Mouse (Mus musculus) left cerebral cortex, postnatal 10 days (tissue): ENCODE measurements at regions not wholly inside any gene's neighbourhood (a gene's known extent, or its start where the extent isn't known, plus 50 kb on each side); places are given as distances from the start of the nearest gene placed in this dataset.
"Not testable (repeated sequence)": the region's sequence is repeated elsewhere in the genome, so short reads cannot be mapped to it uniquely, and the experiment has no call there.

Source experiments
- DNase-seq, 2 experiments: peaks; one replicate each; pipeline ENCODE4 v3.0.0; 2021 to 2022; ENCODE audit warnings: low spot score in 2 of 2, mixed read lengths in 1 of 2; ENCODE audit errors: extremely low spot score in 1 of 2
- intact Hi-C: fragments of 180-260 bp; cut with DNase I; formaldehyde crosslinking; loops from one replicate; pipeline ENCODE4 v1.15.1; 2025

GRCm38 (mm10) chr5:4248422-4248821 is 56.3 kb downstream of the Mterf1b start:
- intact Hi-C loops: no loop called here
- no peak for DNase-seq

GRCm38 (mm10) chr5:4254280-4254679 is 62.1 kb downstream of the Mterf1b start:
- DNase-seq, intact Hi-C loops: not testable (repeated sequence)

- intact Hi-C loops: no loop called here
- no peak for DNase-seq
Measured at GRCm38 (mm10) chr5:4257048-4257750, 65.0 kb downstream of the Mterf1b start.

- no peak for DNase-seq
- intact Hi-C loops: no loop called here
Measured at GRCm38 (mm10) chr5:4259260-4259659, 67.1 kb downstream of the Mterf1b start.

GRCm38 (mm10) chr5:4262666-4263065 is 70.5 kb downstream of the Mterf1b start:
- DNase-seq: no peak
- intact Hi-C loops: loop anchor here (5.0 kb wide), 2 partner anchors 495 to 655 kb away; partner anchors contain the start of gene Fzd1

- intact Hi-C loops: loop anchor here (5.0 kb wide), 2 partner anchors 494 to 654 kb away; partner anchors contain the start of gene Fzd1
- peak in 1 of 2 experiments; percentile 48 for DNase-seq
Measured at GRCm38 (mm10) chr5:4263560-4264160, 71.5 kb downstream of the Mterf1b start.

- no peak for DNase-seq
- intact Hi-C loops: loop anchor here (5.0 kb wide), 1 partner anchor 680 kb away; no protein-coding TSS in a partner anchor
Measured at GRCm38 (mm10) chr5:4267717-4268116, 75.5 kb downstream of the Mterf1b start.

- intact Hi-C loops: no loop called here
- no peak for DNase-seq
Measured at GRCm38 (mm10) chr5:4273001-4273400, 80.8 kb downstream of the Mterf1b start.

- intact Hi-C loops: no loop called here
- no peak for DNase-seq
Measured at GRCm38 (mm10) chr5:4303616-4304015, 111.4 kb downstream of the Mterf1b start.

- intact Hi-C loops: no loop called here
- DNase-seq: no peak
Measured at GRCm38 (mm10) chr5:4304201-4304600, 112.0 kb downstream of the Mterf1b start.

GRCm38 (mm10) chr5:4308514-4308913 is 116.3 kb downstream of the Mterf1b start:
- DNase-seq: no peak
- intact Hi-C loops: no loop called here

- no peak for DNase-seq
- intact Hi-C loops: no loop called here
Measured at GRCm38 (mm10) chr5:4311169-4311568, 119.0 kb downstream of the Mterf1b start.

- intact Hi-C loops: no loop called here
- DNase-seq: peak in 1 of 2 experiments; percentile 40
Measured at GRCm38 (mm10) chr5:4311599-4311998, 119.4 kb downstream of the Mterf1b start.

- no peak for DNase-seq
- intact Hi-C loops: no loop called here
Measured at GRCm38 (mm10) chr5:4312675-4313074, 120.5 kb downstream of the Mterf1b start.

- no peak for DNase-seq
- intact Hi-C loops: no loop called here
Measured at GRCm38 (mm10) chr5:4322634-4323386, 130.6 kb downstream of the Mterf1b start.

- intact Hi-C loops: no loop called here
- DNase-seq: no peak
Measured at GRCm38 (mm10) chr5:4323387-4323704, 131.2 kb downstream of the Mterf1b start.

GRCm38 (mm10) chr5:4325813-4326212 is 133.6 kb downstream of the Mterf1b start:
- DNase-seq: no peak
- intact Hi-C loops: no loop called here

GRCm38 (mm10) chr5:4326309-4327014 is 134.3 kb downstream of the Mterf1b start:
- no peak for DNase-seq
- intact Hi-C loops: no loop called here

- intact Hi-C loops: no loop called here
- no peak for DNase-seq
Measured at GRCm38 (mm10) chr5:4335683-4336082, 143.5 kb downstream of the Mterf1b start.
